Mouse (Mus musculus): Measurements from ENCODE around the gene Ndufaf5. TPM values are rescaled to one million over a fixed set of nuclear protein-coding genes. Genes with fewer than 3 reads are reported as not detected.

Ndufaf5 gene
- polyA plus RNA-seq, 1 experiment from 2014 or later = 26.6 TPM

GRCm38 (mm10) chr2:140200713-140201112, 30.3 kb downstream of the Ndufaf5 start:
- Histone ChIP-seq H3K4me1 (ENCODE audit: control insufficient read depth, insufficient read depth, low read length) (no peaks in the 10 kb centered on the region), H3K36me3 (ENCODE audit: control insufficient read depth, insufficient read depth, low read length) (0 out of 2 replicates have a peak, but pooled peaks cover 2% of the 10 kb centered on the region), H3K4me2 (ENCODE audit: low read depth, low read length) (no peak overlapping the region), H3K4me3 (replicated peaks; ENCODE audit: low read length) (no peak overlapping the region), H3K9ac (ENCODE audit: low read length) (no peak overlapping the region), H3K27me3 (ENCODE audit: control insufficient read depth, insufficient read depth, low read length) (no peaks in the 10 kb centered on the region), H3K27ac (ENCODE audit: low read length) (no peak overlapping the region), H3K9me3 (replicated peaks; ENCODE audit: control insufficient read depth, low read length) (no peaks in the 10 kb centered on the region)
- 76% methylated on average over 2 of the region's 2 CpGs for WGBS
- ATAC-seq (ENCODE audit: insufficient read depth, low FRiP score) = no peak

DNA sequence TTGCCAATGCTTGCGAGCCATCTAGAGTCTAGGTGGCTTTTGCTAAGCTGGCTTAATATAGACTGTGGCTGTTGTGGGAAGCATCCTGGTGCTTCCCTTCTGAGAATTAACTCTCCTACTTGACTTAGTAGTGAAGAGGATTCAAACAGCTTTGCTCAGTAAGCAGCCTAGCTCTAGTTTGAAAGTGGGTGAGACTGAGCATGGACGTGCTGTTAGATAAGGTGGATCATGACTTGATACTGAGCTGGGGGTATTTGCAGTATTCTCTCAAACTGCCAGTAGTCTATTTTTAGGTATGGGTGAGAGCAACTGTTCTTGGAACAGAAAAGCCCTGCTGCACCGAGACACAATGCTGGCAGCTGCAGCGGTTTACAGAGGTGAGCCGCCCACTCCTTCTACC, 32.1 kb downstream of the Ndufaf5 start:
- no peak for ATAC-seq (ENCODE audit: insufficient read depth, low FRiP score)
- H3K4me2 ChIP-seq (ENCODE audit: low read depth, low read length) = no peak overlapping the region
- 86% methylated on average over 5 of the region's 5 CpGs for WGBS

DNA sequence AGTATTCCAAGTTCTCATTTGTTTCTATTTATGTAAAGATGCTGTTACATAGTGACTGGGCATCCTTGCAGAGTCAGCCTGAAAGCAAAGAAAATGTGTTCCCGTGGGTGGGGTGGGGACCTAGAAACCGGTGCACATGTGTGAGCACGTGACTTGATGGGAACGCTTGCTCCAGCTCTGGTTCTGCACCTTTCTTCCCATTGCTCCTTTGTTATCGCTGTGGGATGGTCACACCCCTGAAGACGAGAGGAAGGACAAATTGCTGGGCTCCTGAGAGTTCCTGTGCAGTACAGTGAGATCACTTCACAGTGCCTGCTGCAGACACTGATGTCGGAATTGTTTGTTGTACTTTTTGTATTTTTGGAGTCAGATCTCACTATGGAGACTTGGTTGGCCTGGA, 33.3 kb downstream of the Ndufaf5 start:
- Histone ChIP-seq H3K9ac (ENCODE audit: low read length) (no peak overlapping the region), H3K4me1 (ENCODE audit: control insufficient read depth, insufficient read depth, low read length) (no peaks in the 10 kb centered on the region), H3K27ac (ENCODE audit: low read length) (no peak overlapping the region), H3K4me2 (ENCODE audit: low read depth, low read length) (no peak overlapping the region), H3K4me3 (replicated peaks; ENCODE audit: low read length) (no peak overlapping the region), H3K27me3 (ENCODE audit: control insufficient read depth, insufficient read depth, low read length) (no peaks in the 10 kb centered on the region), H3K36me3 (ENCODE audit: control insufficient read depth, insufficient read depth, low read length) (0 out of 2 replicates have a peak, but pooled peaks cover 2% of the 10 kb centered on the region), H3K9me3 (replicated peaks; ENCODE audit: control insufficient read depth, low read length) (no peaks in the 10 kb centered on the region; the same call in 1 of the 2 replicates)
- ATAC-seq (ENCODE audit: insufficient read depth, low FRiP score) = no peak
- 92% methylated on average over 7 of the region's 7 CpGs for WGBS

More for the DNA sequence above, 32.1 kb downstream of the Ndufaf5 start:
- Histone ChIP-seq H3K27me3 (ENCODE audit: control insufficient read depth, insufficient read depth, low read length) (no peaks in the 10 kb centered on the region), H3K36me3 (ENCODE audit: control insufficient read depth, insufficient read depth, low read length) (0 out of 2 replicates have a peak, but pooled peaks cover 2% of the 10 kb centered on the region), H3K4me1 (ENCODE audit: control insufficient read depth, insufficient read depth, low read length) (no peaks in the 10 kb centered on the region), H3K4me3 (replicated peaks; ENCODE audit: low read length) (no peak overlapping the region), H3K9ac (ENCODE audit: low read length) (no peak overlapping the region), H3K27ac (ENCODE audit: low read length) (no peak overlapping the region), H3K9me3 (replicated peaks; ENCODE audit: control insufficient read depth, low read length) (no peaks in the 10 kb centered on the region)

GRCm38 (mm10) chr2:140214519-140215027, 44.1 kb downstream of the Ndufaf5 start:
- no peaks in the 10 kb centered on the region for H3K9me3 ChIP-seq (replicated peaks; ENCODE audit: control insufficient read depth, low read length)
- 86% methylated on average over 4 of the region's 4 CpGs for WGBS
- ATAC-seq (ENCODE audit: insufficient read depth, low FRiP score) = no peak

GRCm38 (mm10) chr2:140215415-140215814, 45.0 kb downstream of the Ndufaf5 start:
- no peak overlapping the region for H3K27ac ChIP-seq (ENCODE audit: low read length)
- no peaks in the 10 kb centered on the region for H3K4me1 ChIP-seq (ENCODE audit: control insufficient read depth, insufficient read depth, low read length)
- H3K9ac ChIP-seq (ENCODE audit: low read length) = no peak overlapping the region
- H3K4me2 ChIP-seq (ENCODE audit: low read depth, low read length) = no peak overlapping the region
- no peak for ATAC-seq (ENCODE audit: insufficient read depth, low FRiP score)
- H3K36me3 ChIP-seq (ENCODE audit: control insufficient read depth, insufficient read depth, low read length) = no peaks in the 10 kb centered on the region
- H3K27me3 ChIP-seq (ENCODE audit: control insufficient read depth, insufficient read depth, low read length) = no peaks in the 10 kb centered on the region
- WGBS = 67% methylated on average over 2 of the region's 2 CpGs
- H3K9me3 ChIP-seq (replicated peaks; ENCODE audit: control insufficient read depth, low read length) = no peaks in the 10 kb centered on the region
- no peak overlapping the region for H3K4me3 ChIP-seq (replicated peaks; ENCODE audit: low read length)

More at GRCm38 (mm10) chr2:140214519-140215027, 44.1 kb downstream of the Ndufaf5 start:
- H3K4me3 ChIP-seq (replicated peaks; ENCODE audit: low read length) = no peak overlapping the region
- H3K4me2 ChIP-seq (ENCODE audit: low read depth, low read length) = no peak overlapping the region
- no peaks in the 10 kb centered on the region for H3K36me3 ChIP-seq (ENCODE audit: control insufficient read depth, insufficient read depth, low read length)
- H3K27ac ChIP-seq (ENCODE audit: low read length) = no peak overlapping the region
- no peaks in the 10 kb centered on the region for H3K27me3 ChIP-seq (ENCODE audit: control insufficient read depth, insufficient read depth, low read length)
- H3K9ac ChIP-seq (ENCODE audit: low read length) = no peak overlapping the region
- H3K4me1 ChIP-seq (ENCODE audit: control insufficient read depth, insufficient read depth, low read length) = no peaks in the 10 kb centered on the region

DNA sequence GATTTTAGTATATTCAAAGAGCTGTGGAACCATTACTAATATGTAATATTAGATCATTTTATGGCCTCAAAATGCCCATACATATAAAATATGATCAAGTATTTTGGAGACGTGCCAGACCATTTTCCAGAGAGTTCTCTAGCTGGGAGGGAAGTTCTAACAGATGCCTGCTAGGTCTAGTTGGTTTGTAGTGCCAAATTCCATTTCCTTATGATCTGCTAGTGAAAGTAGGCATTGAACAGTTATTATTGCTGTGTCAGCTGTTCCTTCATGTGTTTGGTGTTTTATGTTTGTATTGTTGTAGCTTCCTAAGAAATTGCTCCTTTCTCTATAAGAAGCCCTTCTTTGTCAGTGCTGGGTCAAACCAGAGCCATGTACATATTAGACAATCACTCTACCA, 45.5 kb downstream of the Ndufaf5 start:
- no peak for ATAC-seq (ENCODE audit: insufficient read depth, low FRiP score)
- Histone ChIP-seq H3K9ac (ENCODE audit: low read length) (no peak overlapping the region), H3K27ac (ENCODE audit: low read length) (no peak overlapping the region), H3K9me3 (replicated peaks; ENCODE audit: control insufficient read depth, low read length) (no peaks in the 10 kb centered on the region), H3K36me3 (ENCODE audit: control insufficient read depth, insufficient read depth, low read length) (no peaks in the 10 kb centered on the region), H3K4me2 (ENCODE audit: low read depth, low read length) (no peak overlapping the region), H3K27me3 (ENCODE audit: control insufficient read depth, insufficient read depth, low read length) (no peaks in the 10 kb centered on the region), H3K4me1 (ENCODE audit: control insufficient read depth, insufficient read depth, low read length) (no peaks in the 10 kb centered on the region), H3K4me3 (replicated peaks; ENCODE audit: low read length) (no peak overlapping the region)
- WGBS = 72% methylated on average over 1 of the region's 1 CpGs

GRCm38 (mm10) chr2:140220325-140220724, 49.9 kb downstream of the Ndufaf5 start:
- Histone ChIP-seq H3K9ac (ENCODE audit: low read length) (no peak overlapping the region), H3K4me3 (replicated peaks; ENCODE audit: low read length) (no peak overlapping the region)
- 72% methylated on average over 8 of the region's 8 CpGs for WGBS

DNA sequence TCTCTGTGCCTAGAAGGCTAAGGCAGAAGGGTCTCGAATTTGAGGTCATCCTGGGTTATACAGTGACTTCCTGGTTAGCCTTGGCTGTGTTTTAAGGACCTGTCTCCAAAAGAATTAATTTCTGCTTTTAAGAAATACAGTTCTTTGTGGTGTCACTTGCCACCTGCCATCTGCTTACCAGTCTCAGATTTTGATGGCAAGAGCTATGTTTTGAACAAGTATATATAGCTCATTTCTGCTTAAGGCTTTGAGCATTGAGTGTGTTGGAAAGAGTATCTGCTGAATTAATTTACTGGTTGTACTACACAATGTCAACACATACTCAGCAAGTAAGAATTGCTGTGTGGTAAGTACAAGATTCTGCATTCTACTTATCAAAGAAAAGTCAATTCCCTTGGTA, 59.8 kb downstream of the Ndufaf5 start:
- H3K36me3 ChIP-seq (ENCODE audit: control insufficient read depth, insufficient read depth, low read length) = no peaks in the 10 kb centered on the region
- no peak for ATAC-seq (ENCODE audit: insufficient read depth, low FRiP score)
- no peak overlapping the region for H3K27ac ChIP-seq (ENCODE audit: low read length)

More at GRCm38 (mm10) chr2:140220325-140220724, 49.9 kb downstream of the Ndufaf5 start:
- Histone ChIP-seq H3K27me3 (ENCODE audit: control insufficient read depth, insufficient read depth, low read length) (no peaks in the 10 kb centered on the region), H3K4me2 (ENCODE audit: low read depth, low read length) (no peak overlapping the region), H3K27ac (ENCODE audit: low read length) (no peak overlapping the region), H3K9me3 (replicated peaks; ENCODE audit: control insufficient read depth, low read length) (no peaks in the 10 kb centered on the region), H3K4me1 (ENCODE audit: control insufficient read depth, insufficient read depth, low read length) (no peaks in the 10 kb centered on the region), H3K36me3 (ENCODE audit: control insufficient read depth, insufficient read depth, low read length) (no peaks in the 10 kb centered on the region)
- no peak for ATAC-seq (ENCODE audit: insufficient read depth, low FRiP score)

GRCm38 (mm10) chr2:140237245-140237644, 66.8 kb downstream of the Ndufaf5 start:
- Histone ChIP-seq H3K27me3 (ENCODE audit: control insufficient read depth, insufficient read depth, low read length) (no peaks in the 10 kb centered on the region), H3K27ac (ENCODE audit: low read length) (no peak overlapping the region), H3K4me1 (ENCODE audit: control insufficient read depth, insufficient read depth, low read length) (no peaks in the 10 kb centered on the region), H3K36me3 (ENCODE audit: control insufficient read depth, insufficient read depth, low read length) (no peaks in the 10 kb centered on the region), H3K9ac (ENCODE audit: low read length) (no peak overlapping the region), H3K9me3 (replicated peaks; ENCODE audit: control insufficient read depth, low read length) (no peaks in the 10 kb centered on the region), H3K4me2 (ENCODE audit: low read depth, low read length) (no peak overlapping the region), H3K4me3 (replicated peaks; ENCODE audit: low read length) (no peak overlapping the region)
- ATAC-seq (ENCODE audit: insufficient read depth, low FRiP score) = no peak
- 50% methylated on average over 6 of the region's 6 CpGs for WGBS

More for the DNA sequence above, 59.8 kb downstream of the Ndufaf5 start:
- Histone ChIP-seq H3K4me2 (ENCODE audit: low read depth, low read length) (no peak overlapping the region), H3K4me1 (ENCODE audit: control insufficient read depth, insufficient read depth, low read length) (no peaks in the 10 kb centered on the region), H3K4me3 (replicated peaks; ENCODE audit: low read length) (no peak overlapping the region), H3K27me3 (ENCODE audit: control insufficient read depth, insufficient read depth, low read length) (no peaks in the 10 kb centered on the region), H3K9me3 (replicated peaks; ENCODE audit: control insufficient read depth, low read length) (no peaks in the 10 kb centered on the region), H3K9ac (ENCODE audit: low read length) (no peak overlapping the region)
- 77% methylated on average over 1 of the region's 1 CpGs for WGBS

All from stomach, embryonic 16.5 days (tissue).